Mouse (Mus musculus) heart, postnatal 36 days (tissue): Measurements from ENCODE around the gene Cluap1. TPM values are rescaled to one million over a fixed set of nuclear protein-coding genes. Genes with fewer than 3 reads are reported as not detected.

Experiments used
- DNase-seq, 2 experiments: peaks; one replicate each; pipeline ENCODE4 v3.0.0; 2021 to 2022
- intact Hi-C: fragments of 180-260 bp; cut with DNase I; formaldehyde crosslinking; loops from one replicate; pipeline ENCODE4 v1.15.1; 2025
- total RNA-seq, 2 experiments: library from RNA; stranded (reverse); gene quantifications; 2 replicates each; pipeline ENCODE4 v1.2.3; 2021

Gene Cluap1
- total RNA-seq: 10 to 100 TPM; 10.5 to 11.6 TPM

GRCm38 (mm10) chr16:3908537-3909111, at the start of gene Cluap1, which contains the start of gene 1700037C18Rik:
Gene Cluap1 (plus strand): TSS chr16:3908801.
Gene 1700037C18Rik (minus strand): TSS chr16:3908689.
- intact Hi-C loops: loop anchor here (1.0 to 2.0 kb wide), 4 partner anchors 24 to 96 kb away; partner anchors contain the start of genes Gm20695, Zfp174 and Zfp597
- peak; percentile 90 to 94 for DNase-seq

DNA sequence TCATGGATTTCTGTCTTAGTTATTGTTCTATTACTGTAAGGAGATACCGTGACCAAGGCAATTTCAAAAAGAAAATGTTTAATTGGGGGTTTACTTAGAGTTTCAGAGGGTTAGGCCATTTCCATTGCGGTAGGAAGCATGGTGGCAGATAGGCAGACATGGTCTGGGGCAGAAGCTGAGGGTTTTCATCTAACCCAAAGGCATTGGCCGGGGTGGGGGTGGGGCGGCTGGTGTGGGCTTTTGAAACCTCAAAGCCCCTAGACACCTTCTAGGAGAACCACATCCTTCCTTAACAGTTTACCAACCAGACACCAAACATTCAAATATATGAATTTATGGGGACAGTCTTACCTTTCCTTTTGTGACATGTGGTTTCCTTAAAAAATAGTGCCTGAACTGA, 49.3 kb upstream of the Cluap1 start:
- no peak for DNase-seq
- intact Hi-C loops: no loop called here

DNA sequence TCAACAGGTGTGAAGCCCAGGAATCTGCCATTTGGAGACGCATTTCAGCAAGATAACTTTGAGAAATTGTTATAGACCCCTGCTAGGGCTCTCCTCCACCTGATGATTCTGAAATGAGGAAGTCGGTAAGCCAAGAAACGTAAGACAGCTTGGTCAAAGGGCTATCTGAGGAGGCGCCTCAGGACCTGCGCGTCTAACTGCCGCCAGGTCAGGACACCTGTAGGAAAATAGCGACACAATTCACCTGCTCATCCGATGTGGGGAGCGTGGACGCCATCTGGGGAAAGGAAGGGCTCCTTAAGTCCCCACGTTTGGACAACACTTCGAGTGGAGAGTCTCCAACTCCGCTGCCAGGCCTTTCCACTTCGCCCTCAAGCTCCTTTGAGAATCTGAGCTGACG, 36.8 kb upstream of the Cluap1 start:
- DNase-seq: no peak
- intact Hi-C loops: loop anchor here (1.0 kb wide), 1 partner anchor 12 kb away; the partner anchor contains the start of genes Gm20695 and Zfp597

DNA sequence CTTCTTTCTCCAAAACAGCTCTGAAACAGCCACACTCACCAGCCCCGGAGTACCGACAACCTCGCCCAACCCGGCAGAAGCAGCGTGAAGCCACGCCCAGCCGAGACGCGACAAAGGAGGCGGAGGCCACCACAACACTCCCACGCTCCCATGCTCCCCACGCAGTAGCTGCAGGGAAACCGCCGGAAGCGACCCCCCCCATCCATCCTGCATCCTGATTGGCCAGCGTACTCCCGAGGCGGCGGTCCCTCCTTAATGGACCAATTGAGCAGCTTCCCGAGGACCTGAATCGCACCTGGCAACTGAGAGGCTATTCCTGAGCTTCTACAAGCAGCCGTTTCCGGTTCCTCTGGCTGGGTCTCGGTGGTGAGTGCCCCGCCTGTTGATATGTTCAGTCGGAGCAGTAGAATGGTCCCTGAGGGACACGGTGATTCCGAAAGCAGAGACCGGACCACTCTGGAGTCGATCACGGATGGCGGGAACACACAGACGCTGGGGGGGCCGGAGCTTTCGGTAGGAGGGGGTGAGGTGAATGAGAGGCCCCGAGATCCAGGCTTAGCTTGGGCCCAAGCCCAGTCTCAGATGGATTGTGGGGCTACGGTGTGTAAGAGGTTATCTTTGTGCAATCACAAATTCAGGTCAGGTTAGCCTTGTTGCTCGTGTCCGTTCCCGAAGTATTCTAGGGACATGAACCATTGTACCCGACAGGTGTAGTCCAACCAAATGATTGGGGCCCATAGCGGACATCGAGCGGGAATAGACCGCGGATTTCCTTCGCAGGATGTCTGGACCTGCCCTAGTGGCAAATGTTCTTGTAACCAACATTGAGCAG, 36.2 kb upstream of the Cluap1 start, which contains the start of gene Naa60:
TSS of gene Naa60 (plus strand) at position 160 of the 832 bp plus-strand sequence.
- intact Hi-C loops: loop anchor here (1.0 kb wide), 1 partner anchor 12 kb away; the partner anchor contains the start of genes Gm20695 and Zfp597
- peak; percentile 85 to 86 for DNase-seq

DNA sequence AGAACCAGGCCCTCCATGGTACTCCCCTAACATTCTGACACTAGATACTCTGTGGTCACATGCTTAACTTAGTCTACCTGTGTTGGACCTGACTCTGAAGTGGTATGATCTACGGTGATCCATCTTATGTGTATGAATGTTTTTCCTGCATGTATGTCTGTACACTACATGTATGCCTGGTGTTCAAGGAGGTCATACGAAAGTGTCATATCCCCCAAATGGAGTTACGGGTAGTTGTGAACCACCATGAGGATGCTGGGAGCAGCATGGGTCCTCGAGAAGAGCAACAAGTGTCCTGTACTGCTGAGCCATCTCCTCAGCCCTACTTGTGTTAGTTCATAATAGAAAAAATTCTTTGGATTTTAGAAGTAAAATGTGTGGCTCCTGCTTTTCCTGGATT, 32.3 kb upstream of the Cluap1 start:
- DNase-seq: no peak
- intact Hi-C loops: no loop called here

DNA sequence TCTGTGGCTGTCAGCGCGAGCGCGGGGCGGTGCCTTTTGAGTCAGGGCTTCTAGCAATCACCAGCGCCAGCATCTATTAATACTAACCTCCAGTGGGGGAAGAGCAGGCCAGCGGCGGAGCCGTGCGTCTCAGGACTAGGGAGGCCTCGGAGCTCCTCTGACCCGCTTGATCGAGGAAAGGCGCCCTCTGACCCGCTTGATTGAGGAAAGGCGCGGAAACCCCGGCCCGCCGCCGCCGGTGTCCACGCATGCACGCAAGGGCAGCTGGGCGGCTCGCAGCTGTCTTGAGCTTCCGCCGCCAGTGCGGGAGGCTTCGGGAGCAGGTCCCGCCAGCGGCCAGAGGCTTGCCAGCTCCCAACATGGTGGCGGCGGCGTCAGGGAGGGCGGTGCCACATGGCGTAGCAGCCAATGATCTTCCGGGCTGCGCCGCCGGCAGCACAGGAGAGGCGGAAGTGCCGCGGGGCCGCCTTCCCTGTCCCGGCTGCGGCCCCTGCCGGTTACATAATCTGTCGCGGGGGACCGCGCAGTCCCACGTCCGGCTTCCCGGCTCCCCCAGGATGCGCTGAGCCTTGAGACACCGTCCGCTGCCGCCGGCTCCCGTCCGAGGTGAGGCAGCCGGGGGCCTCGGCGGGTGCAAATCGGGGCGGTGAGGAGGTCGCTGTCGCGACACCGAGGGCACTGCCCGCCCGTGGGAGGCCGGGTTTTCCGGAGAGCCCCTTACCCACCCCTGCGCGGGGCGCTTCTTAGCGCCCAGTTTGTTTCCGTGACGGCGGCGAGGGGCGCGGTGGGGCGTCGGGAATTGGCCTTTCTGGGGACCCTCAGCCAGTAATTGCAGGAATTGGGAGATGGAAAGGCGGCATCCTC, 24.2 kb upstream of the Cluap1 start, which contains the start of the genes Zfp597 and Gm20695:
TSS of gene Zfp597 (minus strand) at position 361 of the 864 bp plus-strand sequence.
TSS of gene Gm20695 (plus strand) at position 448 of the 864 bp plus-strand sequence.
- DNase-seq: peak; percentile 97
- intact Hi-C loops: loop anchor here (1.0 to 5.0 kb wide), 3 partner anchors 12 to 37 kb away; partner anchors contain the start of genes 1700037C18Rik, Cluap1, Naa60 and Zfp174

- no peak for DNase-seq
- intact Hi-C loops: loop anchor here (2.0 kb wide), 1 partner anchor 24 kb away; the partner anchor contains the start of genes 1700037C18Rik and Cluap1
These were observed 23.4 kb upstream of the Cluap1 start for GRCm38 (mm10) chr16:3885065-3885670.

GRCm38 (mm10) chr16:3891621-3892295, 16.8 kb upstream of the Cluap1 start:
- intact Hi-C loops: no loop called here

GRCm38 (mm10) chr16:3893739-3894138, 14.9 kb upstream of the Cluap1 start:
- intact Hi-C loops: no loop called here
- DNase-seq: no peak

More at GRCm38 (mm10) chr16:3891621-3892295, 16.8 kb upstream of the Cluap1 start:
- DNase-seq: no peak

DNA sequence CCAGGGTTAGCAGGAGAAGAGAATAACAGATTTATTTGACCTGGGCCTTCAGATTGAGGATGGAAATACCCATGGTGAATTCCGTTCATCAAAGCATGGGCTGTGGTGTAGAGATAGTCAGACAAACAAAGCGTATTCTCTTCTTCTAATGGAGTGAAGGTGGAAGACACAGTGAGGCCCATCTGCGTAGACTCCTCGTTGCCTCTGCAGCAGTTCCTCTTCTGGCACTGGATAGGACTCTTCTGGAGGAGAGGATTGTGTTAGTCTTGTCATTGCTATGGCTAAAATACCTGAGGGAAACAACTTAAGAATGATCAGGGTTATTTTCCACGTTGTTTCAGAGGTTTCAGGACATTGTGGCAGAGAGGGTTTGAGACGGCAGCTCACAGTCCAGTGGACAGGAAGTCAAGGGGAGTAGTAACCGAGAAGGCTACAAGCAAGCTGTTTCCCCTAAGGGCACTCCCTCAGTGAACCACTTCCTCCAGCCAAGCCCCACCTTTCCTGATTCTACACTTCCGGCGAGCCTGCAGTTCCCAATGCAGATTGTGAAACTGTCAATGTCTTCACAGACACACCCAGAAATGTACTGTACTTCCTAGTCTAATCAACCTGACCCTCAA, 13.3 kb upstream of the Cluap1 start:
- intact Hi-C loops: no loop called here
- DNase-seq: peak; percentile 47 to 51

GRCm38 (mm10) chr16:3896046-3896445, 12.6 kb upstream of the Cluap1 start:
- intact Hi-C loops: no loop called here
- DNase-seq: no peak

GRCm38 (mm10) chr16:3896553-3896952, 12.0 kb upstream of the Cluap1 start:
- DNase-seq: no peak

DNA sequence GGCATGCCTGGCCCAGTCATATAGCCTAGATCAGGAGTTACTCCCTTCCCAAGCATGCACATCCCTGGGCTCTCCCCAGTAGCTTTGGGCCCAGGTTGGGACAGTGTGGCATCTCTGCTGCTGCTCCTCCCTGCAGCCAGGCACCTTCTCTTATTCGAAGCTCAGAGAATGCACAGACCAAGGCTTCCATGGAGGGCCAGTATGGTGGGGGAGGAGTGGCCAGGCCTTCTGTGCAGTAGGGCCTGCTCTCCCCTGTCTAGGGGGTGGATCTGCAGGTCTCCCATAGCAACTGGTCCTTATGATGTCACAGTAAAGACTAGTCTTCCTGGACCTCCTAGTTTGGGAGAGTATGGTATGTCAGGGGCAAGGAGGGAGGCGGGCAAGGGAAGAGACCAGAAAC, 1.1 kb upstream of the Cluap1 start:
- no peak for DNase-seq
- intact Hi-C loops: no loop called here

More at GRCm38 (mm10) chr16:3896553-3896952, 12.0 kb upstream of the Cluap1 start:
- intact Hi-C loops: no loop called here

GRCm38 (mm10) chr16:3909118-3909517, 517 bp downstream of the Cluap1 start:
- DNase-seq: no peak
- intact Hi-C loops: loop anchor here (1.0 to 2.0 kb wide), 4 partner anchors 24 to 95 kb away; partner anchors contain the start of genes Gm20695, Zfp174 and Zfp597

- intact Hi-C loops: no loop called here
- no peak for DNase-seq
These were observed 12.2 kb downstream of the Cluap1 start for GRCm38 (mm10) chr16:3920756-3921155.

GRCm38 (mm10) chr16:3923515-3923914, 14.9 kb downstream of the Cluap1 start:
- intact Hi-C loops: no loop called here

GRCm38 (mm10) chr16:3923966-3924365, 15.4 kb downstream of the Cluap1 start:
- intact Hi-C loops: no loop called here

More at GRCm38 (mm10) chr16:3923515-3923914, 14.9 kb downstream of the Cluap1 start:
- no peak for DNase-seq

GRCm38 (mm10) chr16:3928582-3928981, 20.0 kb downstream of the Cluap1 start:
- no peak for DNase-seq
- intact Hi-C loops: no loop called here

More at GRCm38 (mm10) chr16:3923966-3924365, 15.4 kb downstream of the Cluap1 start:
- no peak for DNase-seq
